Mouse (Mus musculus) T-helper 17 cell (primary cell): ENCODE measurements around the gene Hsd3b1.
"Not testable (repeated sequence)": the region's sequence is repeated elsewhere in the genome, so short reads cannot be mapped to it uniquely, and the experiment has no call there.

Experiments used
- in situ Hi-C, 2 experiments: fragments of 300-600 bp; cut with MboI, MseI; formaldehyde crosslinking; loops; 1 replicate in 1 of 2; 2 replicates in 1 of 2; pipeline ENCODE4 v1.15.1; 2025; ENCODE audit warnings: high pct_unique_total_duplicates in 2 of 2

Gene Hsd3b1

GRCm38 (mm10) chr3:98859576-98859975 lies at the start of gene Hsd3b1:
TSS of gene Hsd3b1 (minus strand) at chr3:98859794.
- in situ Hi-C loops, result no loop called here

GRCm38 (mm10) chr3:98897606-98898005 lies 38.0 kb upstream of the Hsd3b1 start:
- in situ Hi-C loops, result no loop called here

- in situ Hi-C loops, result no loop called here
Observed at GRCm38 (mm10) chr3:98895071-98895601, 35.5 kb upstream of the Hsd3b1 start.

GRCm38 (mm10) chr3:98893057-98893772 lies 33.6 kb upstream of the Hsd3b1 start, which contains the start of gene Hao2:
TSS of gene Hao2 (minus strand) at chr3:98893239.
- in situ Hi-C loops, result no loop called here

- in situ Hi-C loops, result no loop called here
Observed at GRCm38 (mm10) chr3:98890430-98890829, 30.8 kb upstream of the Hsd3b1 start.

- in situ Hi-C loops, result no loop called here
Observed at GRCm38 (mm10) chr3:98888206-98888605, 28.6 kb upstream of the Hsd3b1 start.

- in situ Hi-C loops, result no loop called here
Observed at GRCm38 (mm10) chr3:98880831-98881230, 21.2 kb upstream of the Hsd3b1 start.

GRCm38 (mm10) chr3:98880216-98880615 lies 20.6 kb upstream of the Hsd3b1 start:
- in situ Hi-C loops, result no loop called here

- in situ Hi-C loops, result no loop called here
Observed at GRCm38 (mm10) chr3:98868219-98868618, 8.6 kb upstream of the Hsd3b1 start.

- in situ Hi-C loops, result no loop called here
Observed at GRCm38 (mm10) chr3:98862800-98863199, 3.2 kb upstream of the Hsd3b1 start.

GRCm38 (mm10) chr3:98858051-98858450 lies 1.5 kb downstream of the Hsd3b1 start:
- in situ Hi-C loops, result no loop called here

GRCm38 (mm10) chr3:98856892-98857291 lies 2.7 kb downstream of the Hsd3b1 start:
- in situ Hi-C loops, result no loop called here

- in situ Hi-C loops, result no loop called here
Observed at GRCm38 (mm10) chr3:98855160-98855559, 4.4 kb downstream of the Hsd3b1 start.

- in situ Hi-C loops, result no loop called here
Observed at GRCm38 (mm10) chr3:98853685-98854084, 5.9 kb downstream of the Hsd3b1 start.

- in situ Hi-C loops, result no loop called here
Observed at GRCm38 (mm10) chr3:98853051-98853450, 6.5 kb downstream of the Hsd3b1 start.

GRCm38 (mm10) chr3:98852631-98853030 lies 7.0 kb downstream of the Hsd3b1 start:
- in situ Hi-C loops, result no loop called here

- in situ Hi-C loops, result no loop called here
Observed at GRCm38 (mm10) chr3:98851853-98852252, 7.7 kb downstream of the Hsd3b1 start.

- in situ Hi-C loops, result no loop called here
Observed at GRCm38 (mm10) chr3:98850262-98850661, 9.3 kb downstream of the Hsd3b1 start.

- in situ Hi-C loops, result no loop called here
Observed at GRCm38 (mm10) chr3:98848898-98849297, 10.7 kb downstream of the Hsd3b1 start.

GRCm38 (mm10) chr3:98814101-98814670 lies 45.4 kb downstream of the Hsd3b1 start, which contains the start of gene Hsd3b6:
TSS of gene Hsd3b6 (minus strand) at chr3:98814443.
- in situ Hi-C loops, result no loop called here

GRCm38 (mm10) chr3:98812653-98813052 lies 46.9 kb downstream of the Hsd3b1 start:
- in situ Hi-C loops, result not testable (repeated sequence)

- in situ Hi-C loops, result not testable (repeated sequence)
Observed at GRCm38 (mm10) chr3:98805032-98805431, 54.6 kb downstream of the Hsd3b1 start.
